Mouse (Mus musculus) embryonic facial prominence, embryonic 10.5 days (tissue): Measurements from ENCODE around the gene Alcam. TPM values are rescaled to one million over a fixed set of nuclear protein-coding genes. Genes with fewer than 3 reads are reported as not detected.
A peak's percentile ranks its signal among the peaks of the same experiment; 100 is the strongest.

Experiments
- DNase-seq: peaks from one replicate; pipeline ENCODE4 v3.0.0-alpha.2; 2017; ENCODE audit warnings: low spot score
- H3K27ac ChIP-seq: fragments of 300-500 bp; sonication (generic); replicated peaks from 2 replicates; pipeline ENCODE4 v1.5.1; 2016; ENCODE audit warnings: mild to moderate bottlenecking
- H3K27me3 ChIP-seq: fragments of 300-500 bp; sonication (generic); replicated peaks from 2 replicates; pipeline ENCODE4 v1.6.1; 2016; ENCODE audit warnings: low read depth, mild to moderate bottlenecking; ENCODE audit not compliant: poor library complexity, severe bottlenecking
- H3K36me3 ChIP-seq: fragments of 300-500 bp; sonication (generic); replicated peaks from 2 replicates; pipeline ENCODE4 v1.6.1; 2016; ENCODE audit warnings: mild to moderate bottlenecking, moderate library complexity
- H3K4me1 ChIP-seq: fragments of 300-500 bp; sonication (generic); 2 replicates; pipeline ENCODE4 v1.6.1; 2016
- H3K4me3 ChIP-seq: fragments of 300-500 bp; sonication (generic); 2 replicates; pipeline ENCODE4 v1.5.1; 2016; ENCODE audit warnings: mild to moderate bottlenecking, moderate library complexity
- H3K9me3 ChIP-seq: fragments of 300-500 bp; sonication (generic); 2 replicates; pipeline ENCODE4 v1.6.1; 2016; ENCODE audit warnings: mild to moderate bottlenecking
- WGBS: fragments of 180-500 bp; shearing (Covaris S2); methylation state at CpG from one replicate; pipeline ENCODE4 v1.1.7; 2016; 5-methylcytosine and 5-hydroxymethylcytosine counted together
- polyA plus RNA-seq: library from polyadenylated mRNA; unstranded; fragments of >200 nt; fragmentation: Nextera tagmentation; extraction: Ambion mirVana; gene quantifications from 2 replicates; pipeline ENCODE4 v1.2.1, GENCODE M21; 2016

Alcam gene
- polyA plus RNA-seq, 1 experiment from 2014 or later: 5.1 TPM

DNA sequence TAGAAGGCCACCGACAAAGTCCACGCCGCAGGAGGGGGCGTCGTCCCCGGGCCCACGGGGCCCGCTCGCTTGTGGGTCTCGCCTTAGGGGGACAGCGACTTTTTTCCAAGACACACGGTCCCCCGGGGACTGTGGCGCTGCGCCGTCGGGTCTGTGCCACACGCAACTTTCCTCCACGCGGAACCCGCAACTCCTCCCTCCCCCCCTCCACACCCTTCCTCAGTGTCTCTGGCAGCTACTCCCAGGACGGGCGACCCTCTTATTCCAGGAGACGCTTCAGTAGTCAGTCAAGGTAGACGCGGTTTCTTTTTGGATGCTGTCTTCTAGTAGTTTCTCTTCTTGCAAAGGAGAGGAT lies 1.4 kb downstream of the Alcam start:
- WGBS: under 1% methylated on average over 26 of the region's 26 CpGs
- H3K4me1 ChIP-seq: peaks cover 40% of the 10 kb centered on the region
- no peaks in the 10 kb centered on the region for H3K36me3 ChIP-seq
- H3K27me3 ChIP-seq: peaks cover 38% of the 10 kb centered on the region
- H3K9me3 ChIP-seq: no peaks in the 10 kb centered on the region
- DNase-seq: no peak
- 0 out of 2 replicates have a peak overlapping the region, but pooled peaks have one; percentile 27 for H3K27ac ChIP-seq
- peak overlapping the region; percentile 63 for H3K4me3 ChIP-seq

DNA sequence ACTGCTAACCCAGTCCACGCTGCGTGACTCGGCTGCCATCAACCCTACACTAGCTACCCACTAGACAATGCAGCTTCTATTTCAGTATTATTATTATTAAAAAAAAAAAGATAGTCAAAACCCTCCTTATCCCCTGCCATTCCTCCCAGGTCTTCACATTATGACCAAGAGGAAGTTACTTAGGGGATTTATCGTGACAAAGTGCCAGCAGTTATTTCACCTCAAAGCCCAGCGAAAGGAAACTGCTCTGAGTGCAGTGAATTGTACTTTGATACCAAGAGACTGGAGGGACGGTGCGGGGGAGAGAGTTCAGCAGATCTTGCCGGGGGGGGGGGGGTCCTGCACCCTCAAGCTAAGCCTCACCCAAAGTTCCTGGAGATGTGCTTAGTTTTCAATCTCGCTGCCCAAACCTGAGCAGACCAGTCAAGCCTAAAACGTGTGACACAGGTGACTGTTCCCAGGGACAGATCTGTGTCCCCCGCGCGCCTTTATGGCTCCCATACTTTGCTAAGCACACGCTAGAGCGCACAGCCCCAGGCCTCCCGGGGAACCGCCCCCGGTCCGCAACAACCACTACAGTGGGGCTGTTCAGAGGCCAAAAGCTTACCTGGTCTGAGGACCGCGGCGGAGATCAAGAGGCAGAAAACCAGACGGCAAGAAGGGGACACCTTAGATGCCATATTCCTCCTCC lies 1.9 kb downstream of the Alcam start:
- H3K9me3 ChIP-seq: no peaks in the 10 kb centered on the region
- DNase-seq: peak; percentile 31
- H3K4me1 ChIP-seq: peaks cover 40% of the 10 kb centered on the region
- H3K36me3 ChIP-seq: no peaks in the 10 kb centered on the region
- H3K4me3 ChIP-seq: peak overlapping the region; percentile 63
- 0 out of 2 replicates have a peak overlapping the region, but pooled peaks have one; percentile 27 for H3K27ac ChIP-seq
- WGBS: 2% methylated on average over 23 of the region's 23 CpGs
- H3K27me3 ChIP-seq: peaks cover 38% of the 10 kb centered on the region

DNA sequence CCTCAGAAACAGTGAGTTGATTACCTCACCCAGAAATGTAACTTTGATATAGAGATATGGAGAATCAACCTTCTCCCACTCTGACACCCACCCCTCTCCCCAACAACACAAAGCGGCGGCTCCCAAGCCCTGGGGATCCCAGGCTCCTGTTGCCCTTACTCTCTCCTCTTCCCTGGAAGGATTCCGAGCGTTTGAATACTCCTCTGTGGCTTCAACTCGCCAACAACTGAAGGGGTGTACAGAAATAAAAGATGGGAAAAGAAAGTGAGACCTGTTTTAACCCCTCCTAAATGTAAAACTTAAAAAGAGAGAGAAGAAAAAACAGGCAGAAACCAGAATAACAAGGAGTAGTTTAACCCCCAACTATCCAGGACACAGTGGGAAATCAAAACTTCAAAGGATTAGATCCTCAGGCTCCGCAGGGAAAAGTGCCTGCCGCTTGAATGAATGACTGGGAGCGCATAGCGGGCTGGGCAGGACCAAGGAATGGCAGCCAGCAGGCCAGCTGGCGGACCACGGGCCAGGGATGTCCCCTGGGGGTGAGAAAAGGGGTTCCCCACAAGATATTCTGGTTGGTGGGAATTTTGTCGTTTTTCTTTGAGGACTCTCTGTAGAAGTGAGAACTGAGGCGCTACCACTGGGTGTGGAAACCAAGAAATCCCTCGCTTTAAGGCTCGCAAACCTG lies 2.6 kb downstream of the Alcam start:
- no peaks in the 10 kb centered on the region for H3K36me3 ChIP-seq
- peak; percentile 56 for DNase-seq
- H3K4me1 ChIP-seq: peaks cover 40% of the 10 kb centered on the region
- under 1% methylated on average over 15 of the region's 15 CpGs for WGBS
- H3K27me3 ChIP-seq: peaks cover 38% of the 10 kb centered on the region
- H3K4me3 ChIP-seq: peak overlapping the region; percentile 63
- no peaks in the 10 kb centered on the region for H3K9me3 ChIP-seq
- H3K27ac ChIP-seq: no peak overlapping the region

DNA sequence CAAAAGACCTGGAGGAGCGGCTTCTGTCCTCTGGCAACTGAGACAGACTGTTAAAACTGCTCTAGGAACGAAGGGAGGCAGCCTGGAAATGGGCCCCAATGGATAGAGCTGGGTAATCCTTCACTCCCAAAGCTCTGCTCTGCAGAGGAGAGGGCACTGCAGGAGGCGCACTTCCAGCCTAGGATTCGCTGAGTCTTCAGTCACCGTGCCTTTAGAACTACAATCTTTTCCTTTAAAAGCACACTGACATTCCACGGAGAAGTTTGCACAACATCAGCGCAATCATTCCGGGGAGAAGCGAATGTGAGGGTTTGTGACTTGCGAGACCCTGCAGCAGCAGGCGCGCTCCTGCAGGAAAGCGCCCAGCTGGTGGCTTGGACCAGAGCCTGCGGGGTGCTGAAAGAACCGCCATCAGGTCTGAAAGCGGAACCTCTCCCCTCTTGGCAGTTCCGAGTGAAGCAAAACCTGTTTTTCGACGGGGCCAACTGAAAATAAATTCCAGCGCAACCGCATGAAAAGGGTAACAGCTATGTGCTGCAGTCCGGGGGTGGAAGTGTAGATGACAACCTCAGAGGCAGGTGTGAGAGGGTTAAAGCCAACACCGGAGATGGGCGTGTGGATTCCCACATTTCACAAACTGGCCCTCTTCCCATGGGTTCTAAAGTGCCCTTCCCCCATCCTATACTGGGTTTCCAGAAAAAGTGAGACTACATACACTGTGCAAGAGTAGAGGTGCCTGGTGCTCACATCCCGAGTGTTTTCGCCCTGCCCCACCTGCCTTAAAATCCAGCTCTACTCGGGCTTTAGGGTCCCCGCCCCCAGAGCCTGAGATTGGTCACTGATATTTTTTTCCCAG lies 3.4 kb downstream of the Alcam start:
- Histone ChIP-seq H3K36me3 (no peaks in the 10 kb centered on the region), H3K4me1 (peaks cover 40% of the 10 kb centered on the region), H3K27ac (no peak overlapping the region), H3K27me3 (peaks cover 38% of the 10 kb centered on the region), H3K9me3 (no peaks in the 10 kb centered on the region), H3K4me3 (peak overlapping the region; percentile 63)
- peak; percentile 50 for DNase-seq
- under 1% methylated on average over 28 of the region's 28 CpGs for WGBS

DNA sequence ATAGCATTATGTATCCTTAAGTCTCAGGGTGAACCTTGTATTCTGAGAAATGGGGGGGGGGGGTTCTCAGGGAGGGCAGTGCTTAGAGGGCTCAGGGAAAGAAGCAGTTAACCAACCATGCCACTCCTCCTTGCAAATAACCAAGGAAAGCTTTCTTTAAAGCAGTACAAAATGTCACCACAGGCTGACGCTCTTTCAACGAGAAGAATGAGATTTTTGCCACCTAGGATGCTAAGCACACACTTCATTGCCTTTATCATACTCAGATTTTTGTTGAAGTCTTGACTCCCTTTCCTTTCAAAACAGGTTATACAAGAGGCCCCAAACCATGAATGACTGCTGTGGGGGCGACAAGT lies 4.0 kb downstream of the Alcam start:
- peak overlapping the region; percentile 63 for H3K4me3 ChIP-seq
- H3K27ac ChIP-seq: no peak overlapping the region
- WGBS: 6% methylated on average over 3 of the region's 3 CpGs
- DNase-seq: no peak
- no peaks in the 10 kb centered on the region for H3K9me3 ChIP-seq
- peaks cover 39% of the 10 kb centered on the region for H3K4me1 ChIP-seq
- H3K36me3 ChIP-seq: no peaks in the 10 kb centered on the region
- H3K27me3 ChIP-seq: peaks cover 37% of the 10 kb centered on the region

DNA sequence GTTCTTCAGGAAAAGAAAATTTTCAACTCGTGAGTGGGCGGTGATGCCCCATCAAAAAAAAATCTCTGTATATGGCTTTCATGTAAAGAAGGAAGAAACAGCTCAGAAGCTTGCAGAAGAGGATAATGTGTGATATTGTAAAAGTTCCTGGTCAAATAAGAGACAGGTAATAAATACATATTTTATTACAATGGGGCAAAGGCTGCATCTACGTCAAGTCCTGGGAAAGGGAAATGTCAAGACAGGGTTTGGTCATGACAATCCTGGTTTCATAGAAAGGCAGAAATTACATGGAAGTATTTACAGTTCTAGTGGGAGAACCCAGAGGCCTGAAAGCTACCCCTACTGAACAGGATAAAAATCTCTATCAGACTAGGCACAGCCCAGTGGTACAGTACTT lies 7.9 kb downstream of the Alcam start:
- Histone ChIP-seq H3K4me1 (peaks cover 12% of the 10 kb centered on the region), H3K36me3 (no peaks in the 10 kb centered on the region), H3K27me3 (peaks cover 17% of the 10 kb centered on the region), H3K4me3 (no peak overlapping the region), H3K27ac (no peak overlapping the region), H3K9me3 (no peaks in the 10 kb centered on the region)
- WGBS: 92% methylated on average over 3 of the region's 3 CpGs
- DNase-seq: no peak

DNA sequence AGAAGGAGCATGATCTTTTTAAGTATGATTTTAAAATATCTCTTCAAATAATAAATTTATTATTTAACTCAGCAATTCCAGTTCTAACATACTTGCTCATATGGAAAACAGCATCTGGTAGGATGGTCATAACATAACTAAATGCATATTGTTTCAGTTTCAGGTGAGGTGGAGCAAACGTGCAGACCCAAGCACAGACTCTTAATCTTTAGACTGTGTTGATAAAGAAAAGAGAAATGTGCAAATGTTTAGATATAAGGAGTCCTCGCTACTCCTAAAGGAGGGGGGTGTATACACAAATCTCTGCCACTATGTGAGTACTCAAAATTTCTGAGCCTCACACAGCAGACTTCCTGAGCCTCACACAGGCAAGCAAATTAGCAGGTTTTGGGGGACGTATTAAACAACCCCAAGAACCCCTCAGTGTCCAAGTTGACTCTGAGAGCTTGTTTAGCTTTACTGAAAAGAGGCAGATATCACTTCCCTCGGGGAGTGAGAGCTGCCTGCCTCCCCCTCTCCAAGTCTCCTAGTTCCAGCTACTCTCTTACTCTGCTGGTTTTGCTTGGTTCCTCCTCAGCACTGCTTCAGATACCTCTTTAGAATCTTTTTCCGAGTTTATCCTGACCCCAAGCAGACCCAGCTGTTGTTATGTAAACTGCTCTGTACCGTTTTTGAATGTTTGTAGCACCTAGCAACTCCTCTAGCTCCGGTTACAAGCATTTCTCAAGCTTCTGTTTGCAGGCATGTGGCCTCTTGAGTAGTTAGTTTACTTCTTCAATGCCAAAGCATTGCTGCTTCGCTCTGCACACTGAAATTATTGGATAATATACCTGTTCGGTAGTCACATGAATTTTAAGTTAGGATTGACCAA lies 10.0 kb downstream of the Alcam start:
- no peaks in the 10 kb centered on the region; the same call in 1 of the 2 replicates for H3K27me3 ChIP-seq
- no peak overlapping the region for H3K27ac ChIP-seq
- 52% methylated on average over 9 of the region's 9 CpGs for whole genome bisulfite sequencing
- H3K4me1 ChIP-seq: no peaks in the 10 kb centered on the region
- DNase-seq: no peak
- H3K4me3 ChIP-seq: no peak overlapping the region
- H3K36me3 ChIP-seq: no peaks in the 10 kb centered on the region
- H3K9me3 ChIP-seq: no peaks in the 10 kb centered on the region

DNA sequence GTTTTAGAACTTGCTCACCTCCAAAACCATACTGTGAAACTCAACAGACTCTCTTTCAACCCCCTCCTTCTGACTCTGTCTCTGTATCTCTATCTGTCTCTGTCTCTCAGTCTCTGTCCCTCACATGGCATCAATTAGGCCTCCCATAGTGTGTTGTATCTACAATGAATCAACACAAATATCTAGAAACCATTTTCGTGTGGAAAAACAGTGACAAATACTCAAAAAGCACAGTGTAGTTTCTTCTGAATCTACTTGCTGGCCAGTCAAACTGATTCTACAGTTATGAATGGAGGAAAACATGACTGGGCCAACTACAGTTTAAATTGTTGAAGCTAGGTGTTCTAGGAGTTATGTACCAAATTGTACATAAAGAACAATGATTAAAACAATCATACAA lies 10.8 kb downstream of the Alcam start:
- H3K27ac ChIP-seq: no peak overlapping the region
- DNase-seq: no peak
- no peaks in the 10 kb centered on the region for H3K4me1 ChIP-seq
- H3K27me3 ChIP-seq: no peaks in the 10 kb centered on the region
- 76% methylated on average over 1 of the region's 1 CpGs for WGBS
- H3K4me3 ChIP-seq: no peak overlapping the region
- H3K36me3 ChIP-seq: no peaks in the 10 kb centered on the region
- no peaks in the 10 kb centered on the region for H3K9me3 ChIP-seq

DNA sequence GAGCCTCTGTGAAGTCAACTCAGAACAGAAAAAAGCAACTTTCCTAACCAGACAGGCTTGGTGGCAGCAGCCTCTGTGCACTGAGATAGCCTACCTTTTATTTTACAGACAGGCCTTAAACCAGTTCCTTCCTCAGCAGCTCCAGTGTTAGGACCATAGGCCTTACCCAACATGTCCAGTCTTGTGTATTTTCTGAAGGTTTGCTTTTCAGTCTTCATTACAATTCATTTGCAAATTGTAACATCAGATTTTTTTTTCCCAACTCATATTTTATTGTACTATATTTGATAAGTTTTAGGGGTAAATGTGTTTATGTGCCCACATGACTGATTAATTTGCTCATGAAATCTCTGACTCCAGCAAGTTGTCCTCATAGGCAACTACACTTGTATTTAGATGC lies 14.3 kb downstream of the Alcam start:
- Histone ChIP-seq H3K36me3 (no peaks in the 10 kb centered on the region), H3K27me3 (no peaks in the 10 kb centered on the region), H3K9me3 (no peaks in the 10 kb centered on the region), H3K4me3 (no peak overlapping the region), H3K4me1 (no peaks in the 10 kb centered on the region), H3K27ac (no peak overlapping the region)
- no peak for DNase-seq

DNA sequence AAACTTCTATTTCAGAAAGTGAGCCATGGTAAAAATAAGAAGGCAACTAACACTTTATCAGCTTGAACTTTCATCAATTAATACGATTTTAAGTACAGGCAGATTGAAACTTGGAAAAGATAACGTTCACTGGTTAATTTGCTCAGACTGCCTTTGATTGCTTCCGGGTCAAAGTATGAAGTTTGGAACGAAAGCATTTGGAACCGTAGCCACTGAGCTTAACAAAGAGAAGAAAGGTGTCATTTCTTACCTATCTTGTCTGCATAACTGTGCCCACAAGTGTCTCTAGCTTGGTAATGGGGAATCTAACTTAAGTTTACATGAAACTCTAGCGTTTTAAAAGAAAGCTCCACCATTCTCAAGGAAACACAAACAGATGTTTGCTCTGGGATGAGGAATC lies 14.9 kb downstream of the Alcam start:
- H3K9me3 ChIP-seq: no peaks in the 10 kb centered on the region
- 81% methylated on average over 6 of the region's 6 CpGs for whole genome bisulfite sequencing
- no peaks in the 10 kb centered on the region for H3K4me1 ChIP-seq
- H3K4me3 ChIP-seq: no peak overlapping the region
- no peaks in the 10 kb centered on the region for H3K27me3 ChIP-seq
- H3K27ac ChIP-seq: no peak overlapping the region
- no peak for DNase-seq
- no peaks in the 10 kb centered on the region for H3K36me3 ChIP-seq

DNA sequence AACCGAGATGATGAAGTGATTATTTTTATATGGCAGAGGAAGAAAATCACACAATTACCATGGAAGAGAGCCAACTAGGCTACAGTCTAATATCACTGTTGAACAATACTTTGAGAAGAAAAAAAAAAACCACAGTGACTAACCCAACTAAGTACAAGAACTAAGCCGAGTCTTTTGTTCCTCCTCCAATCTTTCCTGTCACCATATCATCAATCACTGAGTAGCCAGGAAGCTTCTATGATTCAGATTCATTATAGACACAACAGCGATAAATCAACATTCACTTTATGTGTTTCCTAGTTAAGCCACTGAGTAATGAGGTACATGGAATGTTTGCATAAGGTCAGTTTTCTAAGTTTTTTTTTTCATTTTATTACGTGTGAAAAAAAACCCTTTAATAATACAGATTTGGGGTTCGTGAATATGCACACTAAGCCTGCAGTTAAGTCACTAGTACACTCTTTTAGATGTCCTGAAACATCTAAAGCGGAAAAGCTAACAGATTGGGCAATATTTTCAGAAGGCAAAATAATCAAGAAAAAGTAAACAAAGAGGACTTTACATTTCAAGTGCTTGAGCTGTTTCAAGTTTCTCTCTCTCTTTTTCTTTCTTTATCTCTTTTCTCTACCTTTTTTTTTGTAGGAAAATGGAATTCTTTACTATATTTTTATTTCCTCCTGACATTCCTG lies 15.5 kb downstream of the Alcam start:
- H3K27ac ChIP-seq: no peak overlapping the region
- no peaks in the 10 kb centered on the region for H3K9me3 ChIP-seq
- no peaks in the 10 kb centered on the region for H3K4me1 ChIP-seq
- no peak for DNase-seq
- 86% methylated on average over 6 of the region's 6 CpGs for WGBS
- H3K4me3 ChIP-seq: no peak overlapping the region
- H3K27me3 ChIP-seq: no peaks in the 10 kb centered on the region
- H3K36me3 ChIP-seq: no peaks in the 10 kb centered on the region

DNA sequence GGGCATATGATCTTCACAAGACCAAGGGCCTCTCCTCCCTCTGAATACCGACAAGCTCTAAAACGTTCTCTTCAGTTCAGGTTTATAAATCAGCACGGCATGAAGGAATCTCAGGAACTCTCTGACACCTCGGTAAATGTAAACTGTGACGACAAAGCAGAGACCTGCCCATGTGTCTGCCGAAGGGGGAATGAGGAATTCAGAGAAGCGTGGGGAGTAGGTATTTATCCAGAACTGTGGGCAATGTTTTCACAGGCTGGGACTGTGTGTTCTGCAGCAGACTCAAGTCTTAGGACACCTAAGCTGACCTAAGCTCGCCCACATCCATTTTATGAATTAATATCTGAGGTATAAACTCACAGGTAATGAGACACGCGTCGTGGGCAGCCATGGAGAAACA lies 20.7 kb downstream of the Alcam start:
- Histone ChIP-seq H3K27me3 (no peaks in the 10 kb centered on the region), H3K4me1 (no peaks in the 10 kb centered on the region), H3K27ac (no peak overlapping the region), H3K4me3 (no peak overlapping the region), H3K9me3 (no peaks in the 10 kb centered on the region), H3K36me3 (no peaks in the 10 kb centered on the region)
- DNase-seq: no peak
- WGBS: 73% methylated on average over 11 of the region's 11 CpGs
